Mouse (Mus musculus): ENCODE measurements around the gene Clec12a. TPM values are rescaled to one million over a fixed set of nuclear protein-coding genes. Genes with fewer than 3 reads are reported as not detected.

Clec12a gene
- polyA plus RNA-seq, 1 experiment from 2014 or later: 1.0 TPM

DNA sequence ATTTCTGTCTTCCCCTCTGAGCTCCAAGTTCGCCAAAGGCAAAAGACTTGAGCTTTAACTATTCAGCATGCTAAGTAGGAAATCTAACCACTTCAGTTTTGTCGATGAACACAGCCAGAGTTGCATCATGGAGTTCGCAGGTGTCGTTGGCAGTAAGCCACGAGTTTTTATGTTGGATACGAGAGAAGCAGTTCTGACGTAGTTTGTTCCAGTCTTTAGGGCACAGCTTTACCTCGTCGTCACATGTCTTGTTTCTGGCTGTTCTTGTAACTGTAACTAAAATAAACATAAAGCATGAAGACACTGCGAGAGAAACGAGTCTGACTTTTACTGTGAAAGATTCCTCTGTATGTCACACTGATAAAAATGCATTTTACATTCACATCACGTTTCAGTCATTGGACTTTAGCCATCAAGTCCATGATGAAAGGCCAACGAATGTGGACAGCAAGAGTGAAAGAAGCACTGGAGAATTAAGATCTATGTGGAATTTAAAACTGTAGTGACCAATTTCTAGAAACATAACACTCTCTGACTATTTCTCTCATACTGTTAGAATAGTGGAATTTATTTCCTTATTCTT lies 15.8 kb upstream of the Clec12a start:
- 61% methylated on average over 13 of the region's 13 CpGs for WGBS
- Histone ChIP-seq H3K36me3 (ENCODE audit: control insufficient read depth, insufficient read depth, low read length) (no peaks in the 10 kb centered on the region), H3K4me2 (ENCODE audit: low read length) (no peak overlapping the region), H3K4me3 (ENCODE audit: low read depth, low read length) (no peak overlapping the region), H3K4me1 (replicated peaks; ENCODE audit: control insufficient read depth, insufficient read depth, low read length) (no peaks in the 10 kb centered on the region), H3K9me3 (ENCODE audit: control insufficient read depth, low read length) (no peaks in the 10 kb centered on the region), H3K27ac (ENCODE audit: low read depth) (no peak overlapping the region), H3K27me3 (replicated peaks; ENCODE audit: control insufficient read depth, insufficient read depth, low read length) (no peaks in the 10 kb centered on the region), H3K9ac (ENCODE audit: low read length) (no peak overlapping the region)
- no peak for ATAC-seq (replicated peaks; ENCODE audit: low FRiP score, low TSS enrichment, low read depth)
- no peak for DNase-seq (ENCODE audit: low spot score)

DNA sequence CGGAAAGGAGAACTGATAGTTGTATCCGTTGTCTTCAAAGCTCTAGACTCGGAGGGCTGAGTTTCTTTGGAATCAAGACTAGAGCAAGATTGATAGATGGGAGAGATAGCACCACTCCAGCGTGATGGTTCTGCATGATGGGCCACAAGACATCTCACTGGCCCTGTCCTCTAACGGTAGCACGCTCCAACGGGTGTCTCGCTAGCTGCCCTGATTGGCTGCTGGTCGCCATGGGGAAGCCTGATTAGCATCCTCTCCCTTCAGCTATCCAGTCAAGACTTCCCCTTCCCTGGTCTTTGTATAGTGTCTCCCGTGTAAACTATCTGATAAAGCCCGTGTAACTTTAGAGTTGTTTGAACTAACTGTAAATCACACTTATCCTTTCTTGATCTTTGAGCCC lies 10.9 kb upstream of the Clec12a start, which contains the start of gene 4922502D21Rik:
Gene 4922502D21Rik (minus strand): TSS at position 187 of the 400 bp plus-strand sequence.
- Histone ChIP-seq H3K4me1 (replicated peaks; ENCODE audit: control insufficient read depth, insufficient read depth, low read length) (no peaks in the 10 kb centered on the region), H3K9ac (ENCODE audit: low read length) (no peak within 1 kb of the TSS), H3K4me2 (ENCODE audit: low read length) (no peak within 1 kb of the TSS), H3K27me3 (replicated peaks; ENCODE audit: control insufficient read depth, insufficient read depth, low read length) (no peaks in the 10 kb centered on the region), H3K27ac (ENCODE audit: low read depth) (no peak within 1 kb of the TSS), H3K4me3 (ENCODE audit: low read depth, low read length) (no peak within 1 kb of the TSS), H3K9me3 (ENCODE audit: control insufficient read depth, low read length) (no peaks in the 10 kb centered on the region), H3K36me3 (ENCODE audit: control insufficient read depth, insufficient read depth, low read length) (no peaks in the 10 kb centered on the region)
- ATAC-seq (replicated peaks; ENCODE audit: low FRiP score, low TSS enrichment, low read depth) (no peak), DNase-seq (ENCODE audit: low spot score) (no peak)
- 46% methylated on average over 11 of the region's 11 CpGs for WGBS

DNA sequence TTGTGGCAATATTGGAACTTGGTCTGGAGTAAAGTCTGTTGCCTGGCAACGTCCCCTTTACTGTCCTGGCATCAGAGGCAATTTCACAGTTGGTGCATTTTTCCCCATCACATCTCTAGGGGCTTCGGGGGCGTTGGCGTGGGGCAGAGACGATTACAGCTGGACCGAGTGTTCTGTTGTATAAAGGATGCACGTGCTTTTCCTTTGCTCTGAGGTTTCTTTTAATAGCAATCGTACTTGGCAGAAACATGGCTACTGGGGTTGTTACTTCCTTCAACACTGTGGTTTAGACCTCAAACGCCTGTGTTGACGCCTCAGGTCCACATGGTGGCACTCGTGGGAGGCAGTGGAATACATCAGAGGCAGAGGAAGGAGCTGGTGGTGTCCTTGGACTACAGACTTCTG lies 8.8 kb upstream of the Clec12a start:
- no peaks in the 10 kb centered on the region for H3K36me3 ChIP-seq (ENCODE audit: control insufficient read depth, insufficient read depth, low read length)
- H3K9me3 ChIP-seq (ENCODE audit: control insufficient read depth, low read length): no peaks in the 10 kb centered on the region
- H3K4me3 ChIP-seq (ENCODE audit: low read depth, low read length): no peak overlapping the region
- no peak overlapping the region for H3K4me2 ChIP-seq (ENCODE audit: low read length)
- WGBS: 31% methylated on average over 11 of the region's 11 CpGs
- no peak overlapping the region for H3K9ac ChIP-seq (ENCODE audit: low read length)
- DNase-seq (ENCODE audit: low spot score): peak; percentile 56
- H3K27me3 ChIP-seq (replicated peaks; ENCODE audit: control insufficient read depth, insufficient read depth, low read length): no peaks in the 10 kb centered on the region
- H3K4me1 ChIP-seq (replicated peaks; ENCODE audit: control insufficient read depth, insufficient read depth, low read length): no peaks in the 10 kb centered on the region
- peak; percentile 81 for ATAC-seq (replicated peaks; ENCODE audit: low FRiP score, low TSS enrichment, low read depth)
- no peak overlapping the region for H3K27ac ChIP-seq (ENCODE audit: low read depth)

DNA sequence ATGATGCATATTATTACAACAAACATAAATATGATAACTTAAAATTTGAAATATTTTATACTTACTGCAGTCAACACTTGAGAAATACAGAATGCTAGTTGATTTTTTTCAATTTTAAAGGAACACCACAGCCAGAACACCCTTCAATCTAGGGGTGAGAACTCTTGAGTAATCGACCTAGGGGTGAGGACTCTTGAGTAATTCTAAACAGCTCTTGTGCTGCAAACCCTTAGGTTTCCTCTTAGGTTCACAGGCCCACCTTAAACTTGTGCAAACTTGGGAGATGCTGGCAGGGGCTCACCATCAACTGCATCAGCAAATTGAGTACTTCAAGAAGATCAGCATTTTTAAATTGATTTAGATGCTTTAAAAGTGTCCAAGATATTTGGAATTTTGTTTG lies 4.7 kb upstream of the Clec12a start:
- Histone ChIP-seq H3K4me3 (ENCODE audit: low read depth, low read length) (no peak overlapping the region), H3K27me3 (replicated peaks; ENCODE audit: control insufficient read depth, insufficient read depth, low read length) (no peaks in the 10 kb centered on the region), H3K4me1 (replicated peaks; ENCODE audit: control insufficient read depth, insufficient read depth, low read length) (no peaks in the 10 kb centered on the region), H3K9ac (ENCODE audit: low read length) (no peak overlapping the region), H3K4me2 (ENCODE audit: low read length) (no peak overlapping the region), H3K9me3 (ENCODE audit: control insufficient read depth, low read length) (no peaks in the 10 kb centered on the region), H3K36me3 (ENCODE audit: control insufficient read depth, insufficient read depth, low read length) (no peaks in the 10 kb centered on the region), H3K27ac (ENCODE audit: low read depth) (no peak overlapping the region)
- DNase-seq (ENCODE audit: low spot score): no peak
- ATAC-seq (replicated peaks; ENCODE audit: low FRiP score, low TSS enrichment, low read depth): no peak
- WGBS: 58% methylated on average over 1 of the region's 1 CpGs

GRCm38 (mm10) chr6:129344408-129344807 lies 1.9 kb downstream of the Clec12a start:
- Histone ChIP-seq H3K4me3 (ENCODE audit: low read depth, low read length) (no peak overlapping the region), H3K4me2 (ENCODE audit: low read length) (no peak overlapping the region), H3K4me1 (replicated peaks; ENCODE audit: control insufficient read depth, insufficient read depth, low read length) (no peaks in the 10 kb centered on the region), H3K36me3 (ENCODE audit: control insufficient read depth, insufficient read depth, low read length) (no peaks in the 10 kb centered on the region), H3K27me3 (replicated peaks; ENCODE audit: control insufficient read depth, insufficient read depth, low read length) (no peaks in the 10 kb centered on the region), H3K9ac (ENCODE audit: low read length) (no peak overlapping the region), H3K9me3 (ENCODE audit: control insufficient read depth, low read length) (no peaks in the 10 kb centered on the region), H3K27ac (ENCODE audit: low read depth) (no peak overlapping the region)
- DNase-seq (ENCODE audit: low spot score) (no peak), ATAC-seq (replicated peaks; ENCODE audit: low FRiP score, low TSS enrichment, low read depth) (no peak)
- WGBS: 74% methylated on average over 3 of the region's 3 CpGs

- no peaks in the 10 kb centered on the region for H3K36me3 ChIP-seq (ENCODE audit: control insufficient read depth, insufficient read depth, low read length)
- H3K4me3 ChIP-seq (ENCODE audit: low read depth, low read length): no peak overlapping the region
- H3K27ac ChIP-seq (ENCODE audit: low read depth): no peak overlapping the region
- no peaks in the 10 kb centered on the region for H3K4me1 ChIP-seq (replicated peaks; ENCODE audit: control insufficient read depth, insufficient read depth, low read length)
- no peak overlapping the region for H3K9ac ChIP-seq (ENCODE audit: low read length)
- H3K4me2 ChIP-seq (ENCODE audit: low read length): no peak overlapping the region
- ATAC-seq (replicated peaks; ENCODE audit: low FRiP score, low TSS enrichment, low read depth) (no peak), DNase-seq (ENCODE audit: low spot score) (no peak)
- 62% methylated on average over 4 of the region's 4 CpGs for WGBS
- no peaks in the 10 kb centered on the region for H3K27me3 ChIP-seq (replicated peaks; ENCODE audit: control insufficient read depth, insufficient read depth, low read length)
- H3K9me3 ChIP-seq (ENCODE audit: control insufficient read depth, low read length): no peaks in the 10 kb centered on the region
Observed at GRCm38 (mm10) chr6:129349524-129350352, 7.2 kb downstream of the Clec12a start.

- H3K9ac ChIP-seq (ENCODE audit: low read length): no peak overlapping the region
- no peaks in the 10 kb centered on the region for H3K9me3 ChIP-seq (ENCODE audit: control insufficient read depth, low read length)
- H3K27me3 ChIP-seq (replicated peaks; ENCODE audit: control insufficient read depth, insufficient read depth, low read length): no peaks in the 10 kb centered on the region
- no peaks in the 10 kb centered on the region for H3K36me3 ChIP-seq (ENCODE audit: control insufficient read depth, insufficient read depth, low read length)
- no peak overlapping the region for H3K4me2 ChIP-seq (ENCODE audit: low read length)
- WGBS: 93% methylated on average over 3 of the region's 3 CpGs
- H3K4me1 ChIP-seq (replicated peaks; ENCODE audit: control insufficient read depth, insufficient read depth, low read length): no peaks in the 10 kb centered on the region
- DNase-seq (ENCODE audit: low spot score) (no peak), ATAC-seq (replicated peaks; ENCODE audit: low FRiP score, low TSS enrichment, low read depth) (no peak)
- no peak overlapping the region for H3K27ac ChIP-seq (ENCODE audit: low read depth)
- H3K4me3 ChIP-seq (ENCODE audit: low read depth, low read length): no peak overlapping the region
Observed at GRCm38 (mm10) chr6:129351091-129351490, 8.6 kb downstream of the Clec12a start.

DNA sequence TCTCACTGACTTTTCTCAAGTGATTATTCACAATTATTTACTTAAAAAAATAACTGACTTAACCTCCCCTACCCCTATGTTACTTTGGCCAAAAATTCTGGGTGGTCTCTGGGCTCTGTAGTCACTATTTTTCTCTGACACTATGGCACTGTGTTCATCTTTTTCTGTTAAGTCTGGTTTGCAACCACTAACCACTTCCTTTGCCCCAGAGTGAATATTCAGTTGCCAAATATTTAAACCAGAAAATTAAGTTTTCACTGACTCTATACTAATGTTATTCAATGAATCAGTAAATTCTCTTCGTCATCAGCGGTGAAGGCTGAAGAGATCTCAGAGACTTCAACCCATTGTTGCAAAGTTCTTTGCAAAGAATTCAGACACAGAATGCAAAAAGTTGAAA lies 13.3 kb downstream of the Clec12a start:
- Histone ChIP-seq H3K27me3 (replicated peaks; ENCODE audit: control insufficient read depth, insufficient read depth, low read length) (no peaks in the 10 kb centered on the region), H3K27ac (ENCODE audit: low read depth) (no peak overlapping the region), H3K4me3 (ENCODE audit: low read depth, low read length) (no peak overlapping the region), H3K4me2 (ENCODE audit: low read length) (no peak overlapping the region), H3K4me1 (replicated peaks; ENCODE audit: control insufficient read depth, insufficient read depth, low read length) (no peaks in the 10 kb centered on the region), H3K9ac (ENCODE audit: low read length) (no peak overlapping the region), H3K36me3 (ENCODE audit: control insufficient read depth, insufficient read depth, low read length) (no peaks in the 10 kb centered on the region), H3K9me3 (ENCODE audit: control insufficient read depth, low read length) (no peaks in the 10 kb centered on the region)
- 97% methylated on average over 2 of the region's 2 CpGs for WGBS
- ATAC-seq (replicated peaks; ENCODE audit: low FRiP score, low TSS enrichment, low read depth) (no peak), DNase-seq (ENCODE audit: low spot score) (no peak)

DNA sequence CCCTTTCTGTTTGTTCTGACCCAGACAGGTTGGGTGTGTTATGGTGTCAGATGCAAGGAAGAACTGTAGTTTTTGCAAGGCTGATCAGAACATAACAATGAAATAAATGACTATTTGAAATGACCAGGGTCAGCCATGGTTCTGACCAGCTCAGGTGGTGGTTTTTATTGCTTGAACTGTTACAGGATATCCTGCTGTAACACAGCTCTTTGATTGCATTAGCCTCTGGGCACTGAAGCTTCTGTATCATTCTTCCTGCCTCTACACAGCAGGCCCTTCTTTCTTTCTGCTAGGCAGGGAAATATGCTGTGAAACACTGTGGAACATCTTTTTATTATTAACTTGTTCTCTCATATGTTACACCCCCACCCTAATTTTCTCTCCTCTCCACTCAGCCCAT lies 13.9 kb downstream of the Clec12a start:
- ATAC-seq (replicated peaks; ENCODE audit: low FRiP score, low TSS enrichment, low read depth) (no peak), DNase-seq (ENCODE audit: low spot score) (no peak)
- no peaks in the 10 kb centered on the region for H3K27me3 ChIP-seq (replicated peaks; ENCODE audit: control insufficient read depth, insufficient read depth, low read length)

More for the DNA sequence above, 13.9 kb downstream of the Clec12a start:
- Histone ChIP-seq H3K27ac (ENCODE audit: low read depth) (no peak overlapping the region), H3K36me3 (ENCODE audit: control insufficient read depth, insufficient read depth, low read length) (no peaks in the 10 kb centered on the region), H3K9me3 (ENCODE audit: control insufficient read depth, low read length) (no peaks in the 10 kb centered on the region), H3K4me2 (ENCODE audit: low read length) (no peak overlapping the region), H3K4me3 (ENCODE audit: low read depth, low read length) (no peak overlapping the region), H3K4me1 (replicated peaks; ENCODE audit: control insufficient read depth, insufficient read depth, low read length) (no peaks in the 10 kb centered on the region), H3K9ac (ENCODE audit: low read length) (no peak overlapping the region)

Data from intestine, embryonic 14.5 days (tissue).